Mouse (Mus musculus) lung, postnatal 36 days (tissue): ENCODE results near the gene Dnase1.
"Not testable (repeated sequence)": the region's sequence is repeated elsewhere in the genome, so short reads cannot be mapped to it uniquely, and the experiment has no call there.

Experiments used
- DNase-seq: peaks from one replicate; pipeline ENCODE4 v3.0.0; 2022; ENCODE audit warnings: mixed read lengths

Dnase1 gene

GRCm38 (mm10) chr16:4052601-4053000, 15.9 kb downstream of the Dnase1 start:
- DNase-seq, result no peak

- no peak for DNase-seq
Measured at GRCm38 (mm10) chr16:4053811-4054210, 17.1 kb downstream of the Dnase1 start.

- no peak for DNase-seq
Measured at GRCm38 (mm10) chr16:4064945-4065344, 28.2 kb downstream of the Dnase1 start.

- DNase-seq, result peak; percentile 78
Measured at GRCm38 (mm10) chr16:4068588-4068987, 31.8 kb downstream of the Dnase1 start.

GRCm38 (mm10) chr16:4074297-4074696, 37.6 kb downstream of the Dnase1 start:
- no peak for DNase-seq

GRCm38 (mm10) chr16:4074836-4075235, 38.1 kb downstream of the Dnase1 start:
- no peak for DNase-seq

- peak; percentile 96 for DNase-seq
Measured at GRCm38 (mm10) chr16:4077384-4078061, 40.8 kb downstream of the Dnase1 start, which contains the start of gene Trap1. Gene Trap1 (minus strand): TSS chr16:4077827.

GRCm38 (mm10) chr16:4078302-4078701, 41.6 kb downstream of the Dnase1 start:
- not testable (repeated sequence) for DNase-seq

GRCm38 (mm10) chr16:4079656-4080055, 42.9 kb downstream of the Dnase1 start:
- peak; percentile 74 for DNase-seq

GRCm38 (mm10) chr16:4080419-4080818, 43.7 kb downstream of the Dnase1 start:
- not testable (repeated sequence) for DNase-seq

GRCm38 (mm10) chr16:4085051-4085450, 48.3 kb downstream of the Dnase1 start:
- no peak for DNase-seq

- DNase-seq, result no peak
Measured at GRCm38 (mm10) chr16:4085851-4086387, 49.2 kb downstream of the Dnase1 start.

- DNase-seq, result no peak
Measured at GRCm38 (mm10) chr16:4087214-4087913, 50.6 kb downstream of the Dnase1 start.
